Mouse (Mus musculus): ENCODE results near the gene Fam174b.

- TF ChIP-seq CTCF (IDR thresholded peaks at IDR 0.05; ENCODE audit: control insufficient read depth, insufficient read depth, low read length): no peak
- no peak for TF ChIP-seq POLR2A (IDR thresholded peaks at IDR 0.05; ENCODE audit: borderline replicate concordance, control insufficient read depth, low read depth, low read length)
These were observed 71.3 kb downstream of the Fam174b start for GRCm38 (mm10) chr7:73811439-73811838.
